Mouse (Mus musculus): ENCODE results near the gene Ucn3. TPM values are rescaled to one million over a fixed set of nuclear protein-coding genes. Genes with fewer than 3 reads are reported as not detected.

Ucn3 gene
- polyA plus RNA-seq, 1 experiment from 2014 or later, result not detected

DNA sequence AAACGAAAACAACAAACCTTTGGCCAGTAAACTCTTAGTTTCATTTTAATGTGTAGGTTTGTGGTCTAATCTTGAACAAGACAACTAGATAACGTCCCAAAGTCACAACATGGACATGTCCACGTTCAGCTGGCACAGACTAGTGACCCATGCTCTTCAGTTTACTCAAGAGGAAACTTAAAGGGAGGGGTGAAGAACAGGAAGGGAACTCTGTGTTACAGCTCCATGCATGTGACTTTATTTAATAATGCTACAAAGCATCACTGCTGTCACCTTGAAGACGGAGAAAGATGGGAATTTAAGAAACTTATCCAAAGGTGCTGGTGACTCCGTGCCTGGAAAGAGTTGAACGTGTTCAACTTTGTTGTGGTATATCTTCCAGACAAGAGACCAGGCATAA is 49.1 kb downstream of the Ucn3 start:
- no peaks in the 10 kb centered on the region for H3K27me3 ChIP-seq (ENCODE audit: control insufficient read depth, insufficient read depth, low read length)
- H3K36me3 ChIP-seq (ENCODE audit: control insufficient read depth, insufficient read depth, low read length), result peaks cover 8% of the 10 kb centered on the region; the same call in 1 of the 2 replicates
- ATAC-seq (ENCODE audit: low FRiP score, low TSS enrichment), result no peak
- H3K4me1 ChIP-seq (ENCODE audit: control insufficient read depth, insufficient read depth, low read length), result 0 out of 2 replicates have a peak, but pooled peaks cover 3% of the 10 kb centered on the region
- H3K27ac ChIP-seq (ENCODE audit: low read depth, low read length), result no peak overlapping the region
- H3K9me3 ChIP-seq (ENCODE audit: control insufficient read depth, low read length), result no peaks in the 10 kb centered on the region
- H3K9ac ChIP-seq (ENCODE audit: low read depth, low read length), result no peak overlapping the region
- whole genome bisulfite sequencing, result 92% methylated on average over 6 of the region's 6 CpGs
- H3K4me2 ChIP-seq (replicated peaks; ENCODE audit: low read depth, low read length), result no peak overlapping the region
- H3K4me3 ChIP-seq (ENCODE audit: low read length), result no peak overlapping the region

DNA sequence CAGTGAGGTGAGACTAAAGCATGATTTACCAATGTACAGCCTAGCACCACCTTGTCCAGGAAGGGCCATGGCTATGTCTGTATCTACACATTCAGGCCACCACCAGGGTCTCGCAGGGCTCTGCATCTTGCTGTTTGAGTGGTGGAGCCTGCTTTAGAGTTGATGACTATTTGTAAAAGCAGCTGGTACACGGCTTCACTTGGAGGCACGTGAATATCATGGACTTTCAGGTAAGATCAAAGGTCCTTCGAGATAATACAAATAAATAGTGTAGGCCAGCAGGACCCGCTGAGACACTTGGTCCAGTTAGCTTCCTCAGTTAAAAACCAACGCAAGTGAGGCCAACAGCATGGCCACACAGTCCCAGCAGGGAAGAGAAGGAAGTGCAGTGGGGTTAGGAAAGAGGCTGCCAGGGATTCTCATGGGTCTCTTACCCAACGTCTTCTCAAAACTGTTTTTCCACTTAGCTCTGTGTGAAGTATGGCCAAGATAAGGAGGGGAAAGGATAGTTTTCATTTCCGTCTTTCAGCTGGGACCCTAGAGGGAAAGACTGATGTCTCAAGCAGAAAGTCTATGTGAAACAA is 49.7 kb downstream of the Ucn3 start:
- peaks cover 8% of the 10 kb centered on the region; the same call in 1 of the 2 replicates for H3K36me3 ChIP-seq (ENCODE audit: control insufficient read depth, insufficient read depth, low read length)
- H3K4me1 ChIP-seq (ENCODE audit: control insufficient read depth, insufficient read depth, low read length), result 0 out of 2 replicates have a peak, but pooled peaks cover 3% of the 10 kb centered on the region
- no peak overlapping the region for H3K9ac ChIP-seq (ENCODE audit: low read depth, low read length)
- no peak overlapping the region for H3K27ac ChIP-seq (ENCODE audit: low read depth, low read length)
- no peak overlapping the region for H3K4me3 ChIP-seq (ENCODE audit: low read length)
- no peak for ATAC-seq (ENCODE audit: low FRiP score, low TSS enrichment)
- WGBS, result 92% methylated on average over 8 of the region's 8 CpGs
- H3K9me3 ChIP-seq (ENCODE audit: control insufficient read depth, low read length), result no peaks in the 10 kb centered on the region
- H3K4me2 ChIP-seq (replicated peaks; ENCODE audit: low read depth, low read length), result no peak overlapping the region
- no peaks in the 10 kb centered on the region for H3K27me3 ChIP-seq (ENCODE audit: control insufficient read depth, insufficient read depth, low read length)

DNA sequence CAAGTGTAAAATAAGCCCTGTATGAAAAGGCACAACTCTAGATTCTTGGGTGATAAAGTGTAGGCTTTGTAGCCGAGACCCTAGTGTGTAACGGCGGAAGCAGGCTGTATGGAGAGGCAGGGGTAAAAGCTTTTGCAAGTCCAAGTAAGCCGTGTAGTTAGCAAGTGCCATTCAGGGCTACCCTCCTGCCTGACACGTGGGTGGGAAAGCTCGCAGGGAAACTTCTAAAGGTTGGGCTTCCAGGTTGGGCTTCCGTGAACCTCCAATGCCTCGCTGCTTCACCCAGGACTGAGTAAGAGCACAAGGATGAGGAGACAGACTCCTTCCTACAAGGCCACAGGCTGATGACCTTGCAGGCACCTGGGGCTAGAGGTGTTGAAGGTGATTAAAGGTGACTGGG is 50.6 kb downstream of the Ucn3 start:
- Histone ChIP-seq H3K4me2 (replicated peaks; ENCODE audit: low read depth, low read length) (no peak overlapping the region), H3K27ac (ENCODE audit: low read depth, low read length) (no peak overlapping the region), H3K36me3 (ENCODE audit: control insufficient read depth, insufficient read depth, low read length) (peaks cover 8% of the 10 kb centered on the region; the same call in 1 of the 2 replicates), H3K9me3 (ENCODE audit: control insufficient read depth, low read length) (no peaks in the 10 kb centered on the region), H3K4me1 (ENCODE audit: control insufficient read depth, insufficient read depth, low read length) (peaks cover 7% of the 10 kb centered on the region; the same call in 1 of the 2 replicates), H3K27me3 (ENCODE audit: control insufficient read depth, insufficient read depth, low read length) (no peaks in the 10 kb centered on the region), H3K9ac (ENCODE audit: low read depth, low read length) (no peak overlapping the region), H3K4me3 (ENCODE audit: low read length) (no peak overlapping the region)
- WGBS, result 65% methylated on average over 8 of the region's 8 CpGs
- ATAC-seq (ENCODE audit: low FRiP score, low TSS enrichment), result no peak

DNA sequence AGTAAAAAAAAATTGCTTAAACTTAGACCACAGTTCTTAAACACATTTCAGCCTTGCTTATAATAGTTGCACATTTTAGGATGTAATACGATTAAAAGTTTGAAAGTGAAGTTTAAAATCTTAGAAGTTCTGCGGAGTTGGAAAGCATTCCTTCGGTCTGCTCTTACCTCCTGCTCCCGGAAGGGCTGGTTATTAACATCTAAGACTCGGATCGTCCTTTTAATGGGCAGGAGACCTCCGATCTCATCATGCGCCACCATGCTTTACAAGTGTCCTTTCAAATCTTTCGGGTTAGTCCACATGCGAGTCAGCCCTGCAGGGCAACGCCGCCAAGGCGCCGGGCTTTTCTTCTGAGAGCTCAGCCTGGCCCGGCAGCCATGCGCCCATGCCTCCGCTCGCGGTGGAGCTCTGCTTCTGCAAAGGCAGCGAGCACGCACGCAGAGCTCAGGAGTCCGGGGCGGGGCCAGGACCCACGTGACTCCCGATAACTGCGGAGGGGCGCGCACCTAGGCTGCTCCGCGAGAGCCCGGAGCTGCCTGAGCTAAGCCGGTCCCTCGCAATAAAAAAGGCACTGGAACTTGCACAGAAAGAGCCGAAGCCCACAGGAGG is 51.9 kb downstream of the Ucn3 start:
- H3K9me3 ChIP-seq (ENCODE audit: control insufficient read depth, low read length), result no peaks in the 10 kb centered on the region
- peak overlapping the region; percentile 51; the same call in 1 of the 2 replicates for H3K27ac ChIP-seq (ENCODE audit: low read depth, low read length)
- ATAC-seq (ENCODE audit: low FRiP score, low TSS enrichment), result peak; percentile 98

DNA sequence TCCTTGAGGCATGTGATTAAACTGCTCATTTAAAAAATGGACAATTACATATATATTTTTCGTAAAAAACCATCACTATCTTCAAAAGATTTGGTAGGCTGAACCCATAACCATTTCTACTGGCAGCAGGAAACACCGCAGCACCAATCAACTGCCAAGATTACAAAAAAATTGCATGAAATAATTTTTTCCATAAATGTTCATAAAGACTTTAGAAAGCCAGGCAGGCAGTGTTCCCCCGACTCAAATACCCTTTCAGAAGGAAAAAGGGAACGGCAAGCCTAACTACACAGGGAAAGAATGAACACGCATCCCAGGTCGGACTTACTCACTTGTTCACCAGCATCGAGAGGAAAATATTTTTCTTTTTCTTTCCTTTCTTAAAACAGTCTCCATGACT is 52.5 kb downstream of the Ucn3 start:
- peaks cover 16% of the 10 kb centered on the region for H3K36me3 ChIP-seq (ENCODE audit: control insufficient read depth, insufficient read depth, low read length)
- H3K4me1 ChIP-seq (ENCODE audit: control insufficient read depth, insufficient read depth, low read length), result peaks cover 7% of the 10 kb centered on the region; the same call in 1 of the 2 replicates
- 22% methylated on average over 7 of the region's 7 CpGs for WGBS
- peak overlapping the region; percentile 75; the same call in 1 of the 2 replicates for H3K9ac ChIP-seq (ENCODE audit: low read depth, low read length)
- H3K27ac ChIP-seq (ENCODE audit: low read depth, low read length), result no peak overlapping the region
- no peaks in the 10 kb centered on the region for H3K27me3 ChIP-seq (ENCODE audit: control insufficient read depth, insufficient read depth, low read length)
- H3K4me2 ChIP-seq (replicated peaks; ENCODE audit: low read depth, low read length), result peak overlapping the region; percentile 47
- ATAC-seq (ENCODE audit: low FRiP score, low TSS enrichment), result no peak
- no peaks in the 10 kb centered on the region for H3K9me3 ChIP-seq (ENCODE audit: control insufficient read depth, low read length)
- H3K4me3 ChIP-seq (ENCODE audit: low read length), result peak overlapping the region; percentile 64

More for the DNA sequence above, 51.9 kb downstream of the Ucn3 start:
- H3K4me1 ChIP-seq (ENCODE audit: control insufficient read depth, insufficient read depth, low read length), result peaks cover 7% of the 10 kb centered on the region; the same call in 1 of the 2 replicates
- H3K4me3 ChIP-seq (ENCODE audit: low read length), result peak overlapping the region; percentile 64
- peak overlapping the region; percentile 47 for H3K4me2 ChIP-seq (replicated peaks; ENCODE audit: low read depth, low read length)
- under 1% methylated on average over 35 of the region's 35 CpGs for WGBS
- no peaks in the 10 kb centered on the region for H3K27me3 ChIP-seq (ENCODE audit: control insufficient read depth, insufficient read depth, low read length)
- peaks cover 10% of the 10 kb centered on the region for H3K36me3 ChIP-seq (ENCODE audit: control insufficient read depth, insufficient read depth, low read length)
- H3K9ac ChIP-seq (ENCODE audit: low read depth, low read length), result peak overlapping the region; percentile 75

DNA sequence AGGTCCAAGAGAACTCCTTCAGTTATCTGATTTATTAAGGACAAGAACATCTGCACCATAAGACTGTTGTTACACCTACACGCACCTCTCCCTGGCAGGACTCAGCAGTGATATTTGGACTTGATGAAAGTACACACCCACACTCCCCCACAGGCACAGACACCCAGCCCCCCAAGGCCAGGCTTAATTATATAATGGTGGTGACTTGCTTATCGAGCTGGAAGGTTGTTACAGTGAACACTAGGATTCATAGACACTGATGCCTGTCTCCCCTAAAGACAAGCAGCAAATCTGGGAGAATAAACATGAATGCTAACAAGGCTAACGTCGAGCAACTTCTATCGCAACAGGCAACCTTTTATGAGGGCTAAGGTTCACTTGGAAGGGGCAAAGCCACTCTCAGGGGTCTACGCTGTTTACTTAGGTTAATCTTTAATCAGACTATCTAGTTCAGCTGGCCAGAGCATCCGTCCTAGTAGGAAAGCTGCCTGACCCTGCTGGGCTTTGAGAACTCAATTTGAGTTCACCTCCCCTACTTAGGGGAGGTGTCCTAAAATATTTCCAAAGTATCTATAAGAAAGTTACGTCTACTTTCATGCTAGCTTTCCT is 53.6 kb downstream of the Ucn3 start:
- H3K27ac ChIP-seq (ENCODE audit: low read depth, low read length), result no peak overlapping the region
- peaks cover 26% of the 10 kb centered on the region for H3K36me3 ChIP-seq (ENCODE audit: control insufficient read depth, insufficient read depth, low read length)
- H3K4me2 ChIP-seq (replicated peaks; ENCODE audit: low read depth, low read length), result peak overlapping the region; percentile 47
- H3K9me3 ChIP-seq (ENCODE audit: control insufficient read depth, low read length), result no peaks in the 10 kb centered on the region
- ATAC-seq (ENCODE audit: low FRiP score, low TSS enrichment), result no peak
- H3K9ac ChIP-seq (ENCODE audit: low read depth, low read length), result peak overlapping the region; percentile 12; the same call in 1 of the 2 replicates
- H3K4me3 ChIP-seq (ENCODE audit: low read length), result peak overlapping the region; percentile 64
- peaks cover 7% of the 10 kb centered on the region; the same call in 1 of the 2 replicates for H3K4me1 ChIP-seq (ENCODE audit: control insufficient read depth, insufficient read depth, low read length)
- 31% methylated on average over 8 of the region's 8 CpGs for WGBS
- no peaks in the 10 kb centered on the region for H3K27me3 ChIP-seq (ENCODE audit: control insufficient read depth, insufficient read depth, low read length)

Small RNAs within 50 kb of the gene (microRNA-seq; reads per million reads assigned to microRNA genes)
- gene Gm22460, result not detected

Other genes starting within 250 kb of the Ucn3 start
- gene Calml3, start 141.0 kb downstream of the Ucn3 start, polyA plus RNA-seq (2014; fragmentation: Nextera tagmentation; extraction: Ambion mirVana), result 0.84 and 1.3 TPM in 2 replicates
- gene Calm4, start 107.6 kb downstream of the Ucn3 start, polyA plus RNA-seq (2014; fragmentation: Nextera tagmentation; extraction: Ambion mirVana), result not detected in 2 replicates
- not detected in 2 replicates for gene Calm5, start 91.2 kb downstream of the Ucn3 start, polyA plus RNA-seq (2014; fragmentation: Nextera tagmentation; extraction: Ambion mirVana)
- gene Net1, start 27.1 kb downstream of the Ucn3 start, polyA plus RNA-seq (2014; fragmentation: Nextera tagmentation; extraction: Ambion mirVana), result 28.5 and 43.9 TPM in 2 replicates
- gene Tubal3, start 27.1 kb downstream of the Ucn3 start, polyA plus RNA-seq (2014; fragmentation: Nextera tagmentation; extraction: Ambion mirVana), result not detected in 2 replicates
- gene Akr1c14, start 103.7 kb upstream of the Ucn3 start, polyA plus RNA-seq (2014; fragmentation: Nextera tagmentation; extraction: Ambion mirVana), result 1.6 and 1.9 TPM in 2 replicates
- gene Akr1c18, start 205.3 kb upstream of the Ucn3 start, polyA plus RNA-seq (2014; fragmentation: Nextera tagmentation; extraction: Ambion mirVana), result 3.0 and 4.5 TPM in 2 replicates
- gene Akr1c13, start 245.8 kb upstream of the Ucn3 start, polyA plus RNA-seq (2014; fragmentation: Nextera tagmentation; extraction: Ambion mirVana), result 6.3 and 7.7 TPM in 2 replicates

Data from kidney, embryonic 14.5 days (tissue).